Mouse (Mus musculus) heart, embryonic 12.5 days (tissue): ENCODE measurements around the gene Mat2a. TPM values are rescaled to one million over a fixed set of nuclear protein-coding genes. Genes with fewer than 3 reads are reported as not detected.
"Not testable (repeated sequence)": the region's sequence is repeated elsewhere in the genome, so short reads cannot be mapped to it uniquely, and the experiment has no call there.

Experiments
- ATAC-seq: fragments of 200-750 bp; cut with Nextera tagmentation; 2 replicates; pipeline ENCODE4 v1.8.0; 2017; ENCODE audit warnings: moderate TSS enrichment, moderate library complexity; ENCODE audit not compliant: insufficient number of reproducible peaks, low FRiP score
- H3K27ac ChIP-seq: fragments of 300-500 bp; sonication (generic); 2 replicates; pipeline ENCODE4 v1.5.1; 2016; ENCODE audit warnings: mild to moderate bottlenecking, moderate library complexity; ENCODE audit not compliant: poor library complexity, severe bottlenecking
- H3K27me3 ChIP-seq: fragments of 300-500 bp; sonication (generic); replicated peaks from 2 replicates; pipeline ENCODE4 v1.6.1; 2016; ENCODE audit warnings: mild to moderate bottlenecking, moderate library complexity
- H3K36me3 ChIP-seq: fragments of 300-500 bp; sonication (generic); 2 replicates; pipeline ENCODE4 v1.6.1; 2016; ENCODE audit warnings: mild to moderate bottlenecking, moderate library complexity
- H3K4me1 ChIP-seq: fragments of 300-500 bp; sonication (generic); replicated peaks from 2 replicates; pipeline ENCODE4 v1.6.1; 2016; ENCODE audit warnings: mild to moderate bottlenecking
- H3K4me2 ChIP-seq: fragments of 300-500 bp; sonication (generic); 2 replicates; pipeline ENCODE4 v1.6.1; 2016; ENCODE audit warnings: mild to moderate bottlenecking, moderate library complexity
- H3K4me3 ChIP-seq: fragments of 300-500 bp; sonication (generic); 2 replicates; pipeline ENCODE4 v1.5.1; 2016; ENCODE audit warnings: mild to moderate bottlenecking
- H3K9ac ChIP-seq: fragments of 300-500 bp; sonication (generic); 2 replicates; pipeline ENCODE4 v1.6.1; 2016; ENCODE audit warnings: mild to moderate bottlenecking, moderate library complexity
- H3K9me3 ChIP-seq: fragments of 300-500 bp; sonication (generic); replicated peaks from 2 replicates; pipeline ENCODE4 v1.6.1; 2016; ENCODE audit warnings: mild to moderate bottlenecking, moderate library complexity
- WGBS: fragments of 180-500 bp; shearing (Covaris S2); methylation state at CpG from one replicate; pipeline ENCODE4 v1.1.7; 2016; 5-methylcytosine and 5-hydroxymethylcytosine counted together
- polyA plus RNA-seq: library from polyadenylated mRNA; unstranded; fragments of >200 nt; fragmentation: Nextera tagmentation; extraction: Ambion mirVana; gene quantifications from 2 replicates; pipeline ENCODE4 v1.2.1, GENCODE M21; 2016

Gene Mat2a
- polyA plus RNA-seq, 1 experiment from 2014 or later = 317 TPM

GRCm38 (mm10) chr6:72454072-72454746 is 14.9 kb upstream of the Mat2a start:
- Histone ChIP-seq H3K4me1 (peaks cover 24% of the 10 kb centered on the region), H3K27ac (peak overlapping the region; percentile 61), H3K4me2 (no peak overlapping the region), H3K9ac (peak overlapping the region; percentile 42; the same call in 1 of the 2 replicates), H3K4me3 (no peak overlapping the region), H3K27me3 (no peaks in the 10 kb centered on the region), H3K9me3 (no peaks in the 10 kb centered on the region), H3K36me3 (no peaks in the 10 kb centered on the region)
- WGBS = 38% methylated on average over 7 of the region's 7 CpGs
- ATAC-seq = no peak

- no peak overlapping the region for H3K4me2 ChIP-seq
- H3K9me3 ChIP-seq = no peaks in the 10 kb centered on the region
- no peaks in the 10 kb centered on the region for H3K27me3 ChIP-seq
- no peak overlapping the region for H3K4me3 ChIP-seq
- no peak overlapping the region for H3K27ac ChIP-seq
- H3K9ac ChIP-seq = no peak overlapping the region
- H3K4me1 ChIP-seq = peaks cover 23% of the 10 kb centered on the region
- ATAC-seq = no peak
- no peaks in the 10 kb centered on the region for H3K36me3 ChIP-seq
- WGBS = 88% methylated on average over 3 of the region's 3 CpGs
These were observed 14.2 kb upstream of the Mat2a start for GRCm38 (mm10) chr6:72453578-72453977.

GRCm38 (mm10) chr6:72452329-72452728 is 13.0 kb upstream of the Mat2a start:
- Histone ChIP-seq H3K4me1 (peaks cover 23% of the 10 kb centered on the region), H3K4me2 (no peak overlapping the region), H3K27me3 (no peaks in the 10 kb centered on the region), H3K27ac (no peak overlapping the region), H3K9ac (no peak overlapping the region), H3K36me3 (no peaks in the 10 kb centered on the region), H3K4me3 (no peak overlapping the region), H3K9me3 (no peaks in the 10 kb centered on the region)
- ATAC-seq = no peak
- WGBS = 67% methylated on average over 2 of the region's 2 CpGs

DNA sequence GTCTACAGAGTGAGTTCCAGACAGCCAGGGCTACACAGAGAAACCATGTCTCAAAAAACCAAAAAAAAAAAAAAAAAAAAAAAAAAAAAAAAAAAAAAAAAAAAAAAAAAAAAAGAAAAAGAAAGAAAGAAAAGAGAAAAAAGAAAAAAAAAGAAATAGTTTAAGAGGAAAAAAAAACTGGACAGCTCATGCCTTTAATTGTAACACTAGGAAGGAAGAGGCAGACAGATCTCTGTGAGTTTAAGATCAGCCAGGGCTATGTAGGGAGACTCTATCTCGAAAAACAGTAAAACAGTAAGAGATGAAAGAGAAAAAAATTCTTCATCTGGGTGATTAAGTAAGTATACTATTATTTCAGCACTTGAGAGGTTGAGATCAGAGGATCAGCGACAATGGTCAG is 12.4 kb upstream of the Mat2a start:
- WGBS = 70% methylated on average over 2 of the region's 2 CpGs

GRCm38 (mm10) chr6:72447487-72447886 is 8.1 kb upstream of the Mat2a start:
- ATAC-seq = no peak
- Histone ChIP-seq H3K36me3 (no peaks in the 10 kb centered on the region), H3K27me3 (no peaks in the 10 kb centered on the region), H3K4me2 (no peak overlapping the region), H3K9ac (no peak overlapping the region), H3K4me1 (no peaks in the 10 kb centered on the region), H3K27ac (no peak overlapping the region), H3K9me3 (no peaks in the 10 kb centered on the region; the same call in 1 of the 2 replicates), H3K4me3 (no peak overlapping the region)
- WGBS = 60% methylated on average over 2 of the region's 2 CpGs

More for the DNA sequence above, 12.4 kb upstream of the Mat2a start:
- not testable (repeated sequence) for H3K27me3 ChIP-seq, ATAC-seq, H3K9me3 ChIP-seq, H3K4me2 ChIP-seq, H3K4me3 ChIP-seq, H3K27ac ChIP-seq, H3K36me3 ChIP-seq, H3K9ac ChIP-seq
- peaks cover 23% of the 10 kb centered on the region for H3K4me1 ChIP-seq

DNA sequence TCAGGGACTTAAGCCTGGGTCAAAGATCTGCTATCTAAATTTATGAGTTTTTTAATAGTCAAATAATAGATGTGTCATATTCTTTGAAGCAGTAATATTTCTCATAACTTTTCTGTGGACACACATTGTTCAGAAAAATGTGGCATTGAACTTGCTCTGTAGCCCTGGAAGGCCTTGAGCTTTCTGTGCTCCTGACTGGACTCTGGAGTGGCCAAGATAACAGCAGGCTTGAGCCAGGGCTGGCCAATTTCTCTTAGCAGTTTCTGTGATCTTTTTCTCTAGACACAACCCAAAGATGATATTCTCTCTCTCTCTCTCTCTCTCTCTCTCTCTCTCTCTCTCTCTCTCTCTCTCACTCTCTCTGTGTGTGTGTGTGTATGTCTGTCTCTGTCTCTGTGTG is 5.7 kb upstream of the Mat2a start:
- no peaks in the 10 kb centered on the region; the same call in 1 of the 2 replicates for H3K9me3 ChIP-seq
- no peaks in the 10 kb centered on the region for H3K27me3 ChIP-seq
- peaks cover 8% of the 10 kb centered on the region for H3K4me1 ChIP-seq
- ATAC-seq = no peak
- no peak overlapping the region for H3K4me2 ChIP-seq
- H3K4me3 ChIP-seq = no peak overlapping the region
- H3K27ac ChIP-seq = no peak overlapping the region
- no peak overlapping the region for H3K9ac ChIP-seq
- no peaks in the 10 kb centered on the region for H3K36me3 ChIP-seq

DNA sequence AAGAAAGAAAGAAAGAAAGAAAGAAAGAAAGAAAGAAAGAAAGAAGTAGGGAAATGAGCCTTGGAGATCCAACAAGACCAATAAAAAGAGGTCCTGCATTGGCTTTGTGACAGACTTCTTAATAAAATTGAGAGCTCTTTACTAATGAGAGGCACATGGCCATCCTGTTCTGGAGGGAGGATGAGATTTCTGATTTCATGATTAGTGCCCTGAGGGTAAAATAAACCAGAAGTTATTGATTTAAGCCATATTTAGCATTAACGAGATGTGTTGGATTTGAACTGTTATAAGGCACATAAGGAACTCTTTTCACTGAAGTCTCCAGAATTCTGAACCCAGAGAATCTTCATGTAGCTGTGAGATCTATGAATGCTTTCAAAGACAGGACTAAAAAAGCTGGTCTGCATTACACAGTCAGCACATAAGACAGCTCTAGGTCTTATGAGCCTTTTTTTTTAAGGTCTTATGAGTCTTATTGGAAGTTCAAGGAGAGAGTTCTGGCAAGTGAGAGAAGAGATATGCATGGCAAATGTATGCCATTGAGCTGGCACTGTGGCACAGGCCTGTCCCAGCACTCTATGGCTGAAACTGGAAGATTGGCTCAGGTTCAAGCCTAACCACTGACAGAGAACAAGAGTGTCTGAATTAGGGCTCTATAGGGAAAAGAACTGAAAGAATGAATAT is 3.7 kb upstream of the Mat2a start:
- H3K9me3 ChIP-seq = no peaks in the 10 kb centered on the region; the same call in 1 of the 2 replicates
- ATAC-seq = no peak

GRCm38 (mm10) chr6:72440186-72440990 is 1.0 kb upstream of the Mat2a start:
- WGBS = 13% methylated on average over 17 of the region's 17 CpGs
- ATAC-seq = no peak

More for the DNA sequence above, 3.7 kb upstream of the Mat2a start:
- Histone ChIP-seq H3K9ac (no peak overlapping the region), H3K4me2 (no peak overlapping the region), H3K4me3 (no peak overlapping the region), H3K27ac (no peak overlapping the region), H3K36me3 (no peaks in the 10 kb centered on the region), H3K4me1 (peaks cover 11% of the 10 kb centered on the region), H3K27me3 (no peaks in the 10 kb centered on the region)
- WGBS = 73% methylated on average over 1 of the region's 1 CpGs

DNA sequence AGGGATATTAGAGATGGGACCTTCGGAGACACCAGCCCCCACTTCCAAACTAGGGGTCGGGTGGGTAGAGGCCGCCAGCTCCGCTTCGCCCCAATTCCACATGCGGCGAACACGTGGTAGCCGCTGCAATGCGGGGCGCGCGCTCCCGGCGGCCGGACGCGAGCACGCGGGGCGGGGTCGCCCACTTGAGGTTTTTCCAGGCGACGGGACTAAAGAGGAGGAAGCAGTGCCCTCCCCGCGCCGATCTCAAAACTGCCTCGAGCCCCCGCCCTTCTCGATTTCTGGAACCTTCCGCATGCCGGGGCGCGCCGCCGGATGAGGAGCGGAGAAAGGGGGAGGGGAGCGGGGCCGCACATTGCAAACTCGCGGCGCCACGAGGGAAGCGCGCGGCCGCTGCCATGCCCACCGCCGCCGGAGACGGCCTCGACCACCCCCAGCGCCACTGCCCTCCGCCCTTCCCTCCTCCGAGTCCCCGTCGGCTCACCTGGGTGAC is 450 bp downstream of the Mat2a start:
- Histone ChIP-seq H3K4me1 (peaks cover 21% of the 10 kb centered on the region), H3K27me3 (no peaks in the 10 kb centered on the region), H3K4me2 (peak overlapping the region; percentile 96), H3K9me3 (no peaks in the 10 kb centered on the region), H3K9ac (peak overlapping the region; percentile 99), H3K27ac (peak overlapping the region; percentile 100), H3K36me3 (peaks cover 32% of the 10 kb centered on the region), H3K4me3 (peak overlapping the region; percentile 84)
- WGBS = under 1% methylated on average over 56 of the region's 57 CpGs
- ATAC-seq = peak; percentile 65

More at GRCm38 (mm10) chr6:72440186-72440990, 1.0 kb upstream of the Mat2a start:
- peaks cover 22% of the 10 kb centered on the region for H3K36me3 ChIP-seq
- H3K9ac ChIP-seq = peak overlapping the region; percentile 99
- H3K27me3 ChIP-seq = no peaks in the 10 kb centered on the region
- H3K4me3 ChIP-seq = peak overlapping the region; percentile 84
- no peaks in the 10 kb centered on the region for H3K9me3 ChIP-seq
- peak overlapping the region; percentile 100 for H3K27ac ChIP-seq
- peaks cover 21% of the 10 kb centered on the region for H3K4me1 ChIP-seq
- H3K4me2 ChIP-seq = peak overlapping the region; percentile 96

DNA sequence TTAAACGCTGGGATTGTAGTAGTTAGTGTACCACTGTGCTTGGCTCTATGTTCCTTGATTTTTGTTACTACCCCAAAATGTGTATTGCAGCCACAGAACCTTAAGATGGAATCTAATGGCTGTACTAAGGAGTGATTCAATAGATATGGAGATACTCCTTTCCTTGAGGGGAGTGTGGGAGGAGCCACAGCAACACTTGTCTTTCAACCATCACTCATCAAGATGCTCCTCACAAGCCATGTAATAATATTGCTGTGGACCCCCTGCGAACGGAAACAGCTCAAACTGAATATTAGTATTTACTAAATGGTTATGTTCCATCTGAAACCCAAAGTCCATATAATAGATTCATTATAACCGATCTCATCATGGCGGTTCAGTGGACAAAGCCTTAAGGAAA is 1.1 kb downstream of the Mat2a start:
- peak overlapping the region; percentile 84 for H3K4me3 ChIP-seq
- WGBS = 3% methylated on average over 5 of the region's 5 CpGs
- H3K9ac ChIP-seq = peak overlapping the region; percentile 99
- peaks cover 21% of the 10 kb centered on the region for H3K4me1 ChIP-seq
- H3K9me3 ChIP-seq = no peaks in the 10 kb centered on the region
- H3K36me3 ChIP-seq = peaks cover 39% of the 10 kb centered on the region
- H3K4me2 ChIP-seq = peak overlapping the region; percentile 96
- H3K27me3 ChIP-seq = no peaks in the 10 kb centered on the region
- no peak for ATAC-seq
- peak overlapping the region; percentile 100 for H3K27ac ChIP-seq

DNA sequence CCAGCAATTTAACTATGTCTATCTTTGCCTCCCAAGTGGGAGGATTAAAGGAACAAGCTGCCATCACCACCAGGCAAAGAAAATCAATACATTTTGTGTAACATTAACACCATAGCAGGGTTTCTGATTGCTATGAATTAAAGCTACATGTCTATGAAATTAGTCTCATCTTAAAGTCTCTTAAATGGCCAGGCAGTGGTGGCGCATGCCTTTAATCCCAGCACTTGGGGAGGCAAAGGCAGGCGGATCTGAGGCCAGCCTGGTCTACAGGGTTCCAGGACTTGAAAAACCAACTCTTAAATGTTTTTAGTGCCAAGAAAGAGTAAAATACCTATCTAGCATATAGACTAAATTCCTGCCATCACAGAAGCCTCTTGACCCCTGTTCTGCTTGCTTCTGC is 7.2 kb downstream of the Mat2a start:
- Histone ChIP-seq H3K4me2 (no peak overlapping the region), H3K4me3 (no peak overlapping the region), H3K9me3 (no peaks in the 10 kb centered on the region), H3K36me3 (peaks cover 81% of the 10 kb centered on the region), H3K27me3 (no peaks in the 10 kb centered on the region), H3K27ac (no peak overlapping the region), H3K4me1 (peaks cover 4% of the 10 kb centered on the region), H3K9ac (no peak overlapping the region)
- WGBS = 89% methylated on average over 2 of the region's 2 CpGs
- no peak for ATAC-seq
